Mouse (Mus musculus): ENCODE results near the gene Sapcd2. TPM values are rescaled to one million over a fixed set of nuclear protein-coding genes. Genes with fewer than 3 reads are reported as not detected.

The Sapcd2 gene
- polyA plus RNA-seq, 1 experiment from 2014 or later, result 47.2 TPM

- Histone ChIP-seq H3K9me3 (ENCODE audit: control insufficient read depth, low read length) (no peaks in the 10 kb centered on the region), H3K27me3 (ENCODE audit: control insufficient read depth, insufficient read depth, low read length) (peaks cover 7% of the 10 kb centered on the region; the same call in 1 of the 2 replicates), H3K27ac (ENCODE audit: low read depth, low read length) (no peak overlapping the region), H3K4me1 (ENCODE audit: control insufficient read depth, insufficient read depth, low read length) (peaks cover 12% of the 10 kb centered on the region), H3K36me3 (ENCODE audit: control insufficient read depth, insufficient read depth, low read length) (no peaks in the 10 kb centered on the region), H3K4me2 (replicated peaks; ENCODE audit: low read depth, low read length) (peak overlapping the region; percentile 87), H3K4me3 (ENCODE audit: low read length) (peak overlapping the region; percentile 49), H3K9ac (ENCODE audit: low read depth, low read length) (peak overlapping the region; percentile 52)
- 26% methylated on average over 9 of the region's 9 CpGs for WGBS
- no peak for ATAC-seq (ENCODE audit: low FRiP score, low TSS enrichment)
These were observed 7.4 kb upstream of the Sapcd2 start for GRCm38 (mm10) chr2:25364761-25365090.

- peak; percentile 86 for ATAC-seq (ENCODE audit: low FRiP score, low TSS enrichment)
- H3K4me3 ChIP-seq (ENCODE audit: low read length), result peak within 1 kb of the TSS; percentile 49
- no peak within 1 kb of the TSS for H3K27ac ChIP-seq (ENCODE audit: low read depth, low read length)
- under 1% methylated on average over 53 of the region's 54 CpGs for WGBS
- H3K4me2 ChIP-seq (replicated peaks; ENCODE audit: low read depth, low read length), result peak within 1 kb of the TSS; percentile 87
- H3K4me1 ChIP-seq (ENCODE audit: control insufficient read depth, insufficient read depth, low read length), result peaks cover 12% of the 10 kb centered on the region
- H3K27me3 ChIP-seq (ENCODE audit: control insufficient read depth, insufficient read depth, low read length), result peaks cover 7% of the 10 kb centered on the region; the same call in 1 of the 2 replicates
- peak within 1 kb of the TSS; percentile 52 for H3K9ac ChIP-seq (ENCODE audit: low read depth, low read length)
- no peaks in the 10 kb centered on the region for H3K36me3 ChIP-seq (ENCODE audit: control insufficient read depth, insufficient read depth, low read length)
- H3K9me3 ChIP-seq (ENCODE audit: control insufficient read depth, low read length), result no peaks in the 10 kb centered on the region
These were observed 6.9 kb upstream of the Sapcd2 start, which contains the start of gene Uap1l1 for GRCm38 (mm10) chr2:25365091-25365761. Gene Uap1l1, minus strand, starts transcription at chr2:25365682.

GRCm38 (mm10) chr2:25369996-25370395 is 2.1 kb upstream of the Sapcd2 start:
- H3K9me3 ChIP-seq (ENCODE audit: control insufficient read depth, low read length), result no peaks in the 10 kb centered on the region
- H3K9ac ChIP-seq (ENCODE audit: low read depth, low read length), result no peak overlapping the region
- H3K36me3 ChIP-seq (ENCODE audit: control insufficient read depth, insufficient read depth, low read length), result no peaks in the 10 kb centered on the region
- peaks cover 16% of the 10 kb centered on the region for H3K4me1 ChIP-seq (ENCODE audit: control insufficient read depth, insufficient read depth, low read length)
- WGBS, result 92% methylated on average over 3 of the region's 3 CpGs
- no peak overlapping the region for H3K27ac ChIP-seq (ENCODE audit: low read depth, low read length)
- H3K4me3 ChIP-seq (ENCODE audit: low read length), result no peak overlapping the region
- 0 out of 2 replicates have a peak, but pooled peaks cover 5% of the 10 kb centered on the region for H3K27me3 ChIP-seq (ENCODE audit: control insufficient read depth, insufficient read depth, low read length)
- ATAC-seq (ENCODE audit: low FRiP score, low TSS enrichment), result no peak
- no peak overlapping the region for H3K4me2 ChIP-seq (replicated peaks; ENCODE audit: low read depth, low read length)

GRCm38 (mm10) chr2:25372644-25373391 is 697 bp downstream of the Sapcd2 start:
- Histone ChIP-seq H3K9me3 (ENCODE audit: control insufficient read depth, low read length) (no peaks in the 10 kb centered on the region), H3K27me3 (ENCODE audit: control insufficient read depth, insufficient read depth, low read length) (no peaks in the 10 kb centered on the region), H3K4me1 (ENCODE audit: control insufficient read depth, insufficient read depth, low read length) (peaks cover 16% of the 10 kb centered on the region), H3K36me3 (ENCODE audit: control insufficient read depth, insufficient read depth, low read length) (peaks cover 25% of the 10 kb centered on the region), H3K4me3 (ENCODE audit: low read length) (peak overlapping the region; percentile 55), H3K4me2 (replicated peaks; ENCODE audit: low read depth, low read length) (peak overlapping the region; percentile 97), H3K27ac (ENCODE audit: low read depth, low read length) (no peak overlapping the region), H3K9ac (ENCODE audit: low read depth, low read length) (peak overlapping the region; percentile 69)
- no peak for ATAC-seq (ENCODE audit: low FRiP score, low TSS enrichment)
- WGBS, result 1% methylated on average over 42 of the region's 42 CpGs

GRCm38 (mm10) chr2:25373431-25373830 is 1.3 kb downstream of the Sapcd2 start:
- Histone ChIP-seq H3K36me3 (ENCODE audit: control insufficient read depth, insufficient read depth, low read length) (peaks cover 31% of the 10 kb centered on the region), H3K9me3 (ENCODE audit: control insufficient read depth, low read length) (no peaks in the 10 kb centered on the region), H3K4me1 (ENCODE audit: control insufficient read depth, insufficient read depth, low read length) (peaks cover 16% of the 10 kb centered on the region), H3K4me2 (replicated peaks; ENCODE audit: low read depth, low read length) (peak overlapping the region; percentile 97), H3K27ac (ENCODE audit: low read depth, low read length) (no peak overlapping the region), H3K27me3 (ENCODE audit: control insufficient read depth, insufficient read depth, low read length) (no peaks in the 10 kb centered on the region), H3K4me3 (ENCODE audit: low read length) (peak overlapping the region; percentile 55), H3K9ac (ENCODE audit: low read depth, low read length) (peak overlapping the region; percentile 69)
- no peak for ATAC-seq (ENCODE audit: low FRiP score, low TSS enrichment)
- 33% methylated on average over 2 of the region's 2 CpGs for WGBS

- H3K9me3 ChIP-seq (ENCODE audit: control insufficient read depth, low read length), result no peaks in the 10 kb centered on the region
- H3K4me2 ChIP-seq (replicated peaks; ENCODE audit: low read depth, low read length), result no peak overlapping the region
- H3K36me3 ChIP-seq (ENCODE audit: control insufficient read depth, insufficient read depth, low read length), result peaks cover 32% of the 10 kb centered on the region
- 76% methylated on average over 4 of the region's 4 CpGs for WGBS
- no peak overlapping the region for H3K27ac ChIP-seq (ENCODE audit: low read depth, low read length)
- peaks cover 16% of the 10 kb centered on the region for H3K4me1 ChIP-seq (ENCODE audit: control insufficient read depth, insufficient read depth, low read length)
- H3K27me3 ChIP-seq (ENCODE audit: control insufficient read depth, insufficient read depth, low read length), result no peaks in the 10 kb centered on the region
- no peak overlapping the region for H3K9ac ChIP-seq (ENCODE audit: low read depth, low read length)
- no peak for ATAC-seq (ENCODE audit: low FRiP score, low TSS enrichment)
- H3K4me3 ChIP-seq (ENCODE audit: low read length), result no peak overlapping the region
These were observed 4.5 kb downstream of the Sapcd2 start for GRCm38 (mm10) chr2:25376589-25376988.

GRCm38 (mm10) chr2:25384492-25384891 is 12.4 kb downstream of the Sapcd2 start:
- no peaks in the 10 kb centered on the region for H3K4me1 ChIP-seq (ENCODE audit: control insufficient read depth, insufficient read depth, low read length)
- no peaks in the 10 kb centered on the region for H3K36me3 ChIP-seq (ENCODE audit: control insufficient read depth, insufficient read depth, low read length)
- H3K9ac ChIP-seq (ENCODE audit: low read depth, low read length), result no peak overlapping the region
- 77% methylated on average over 5 of the region's 5 CpGs for WGBS
- H3K4me3 ChIP-seq (ENCODE audit: low read length), result no peak overlapping the region
- no peaks in the 10 kb centered on the region for H3K27me3 ChIP-seq (ENCODE audit: control insufficient read depth, insufficient read depth, low read length)
- no peak for ATAC-seq (ENCODE audit: low FRiP score, low TSS enrichment)
- no peaks in the 10 kb centered on the region for H3K9me3 ChIP-seq (ENCODE audit: control insufficient read depth, low read length)
- no peak overlapping the region for H3K4me2 ChIP-seq (replicated peaks; ENCODE audit: low read depth, low read length)
- no peak overlapping the region for H3K27ac ChIP-seq (ENCODE audit: low read depth, low read length)

- H3K4me3 ChIP-seq (ENCODE audit: low read length), result no peak overlapping the region
- H3K27me3 ChIP-seq (ENCODE audit: control insufficient read depth, insufficient read depth, low read length), result peaks cover 19% of the 10 kb centered on the region; the same call in 1 of the 2 replicates
- no peak overlapping the region for H3K9ac ChIP-seq (ENCODE audit: low read depth, low read length)
- H3K4me1 ChIP-seq (ENCODE audit: control insufficient read depth, insufficient read depth, low read length), result peaks cover 17% of the 10 kb centered on the region; the same call in 1 of the 2 replicates
- H3K9me3 ChIP-seq (ENCODE audit: control insufficient read depth, low read length), result no peaks in the 10 kb centered on the region
- no peaks in the 10 kb centered on the region for H3K36me3 ChIP-seq (ENCODE audit: control insufficient read depth, insufficient read depth, low read length)
- ATAC-seq (ENCODE audit: low FRiP score, low TSS enrichment), result no peak
- no peak overlapping the region for H3K4me2 ChIP-seq (replicated peaks; ENCODE audit: low read depth, low read length)
- WGBS, result 73% methylated on average over 5 of the region's 5 CpGs
- no peak overlapping the region for H3K27ac ChIP-seq (ENCODE audit: low read depth, low read length)
These were observed 19.1 kb downstream of the Sapcd2 start for GRCm38 (mm10) chr2:25391266-25391665.

All from kidney, embryonic 14.5 days (tissue).